Mouse (Mus musculus) ES-E14 (cell line): ENCODE results near the gene Urad.

Experiments
- CHD2 ChIP-seq: IDR thresholded peaks from 2 replicates; pipeline ENCODE4 v1.6.1; 2014; ENCODE audit warnings: mild to moderate bottlenecking, low read depth, low read length, inconsistent platforms
- HCFC1 ChIP-seq: IDR thresholded peaks from 2 replicates; pipeline ENCODE4 v1.6.1; 2012; ENCODE audit warnings: low read length, inconsistent platforms, borderline replicate concordance; ENCODE audit not compliant: insufficient read depth
- MAFK ChIP-seq: IDR thresholded peaks from 2 replicates; pipeline ENCODE4 v1.6.1; 2014; ENCODE audit warnings: mild to moderate bottlenecking, low read depth, low read length, inconsistent platforms; ENCODE audit not compliant: insufficient read depth
- ZC3H11A ChIP-seq: IDR thresholded peaks from 2 replicates; pipeline ENCODE4 v1.6.1; 2012; ENCODE audit warnings: low read depth, mild to moderate bottlenecking, inconsistent platforms, low read length, borderline replicate concordance

GRCm38 (mm10) chr5:147293127-147293910 lies 28.9 kb downstream of the Urad start:
- TF ChIP-seq HCFC1 = no peak
- TF ChIP-seq CHD2 = no peak
- TF ChIP-seq MAFK = 0 out of 2 replicates have a peak, but pooled peaks have one; percentile 31
- no peak; the same call in 1 of the 2 replicates for TF ChIP-seq ZC3H11A
